Mouse (Mus musculus) intestine, postnatal 0 days (tissue): ENCODE results near the gene Esrrg. TPM values are rescaled to one million over a fixed set of nuclear protein-coding genes. Genes with fewer than 3 reads are reported as not detected.

ENCODE experiments used
- ATAC-seq: fragments of 200-750 bp; cut with Nextera tagmentation; 2 replicates; pipeline ENCODE4 v1.8.0; 2017; ENCODE audit warnings: mild to moderate bottlenecking, moderate TSS enrichment, moderate library complexity
- H3K27ac ChIP-seq: fragments of 300-500 bp; sonication (generic); 2 replicates; pipeline ENCODE4 v1.5.1; 2014; ENCODE audit warnings: mild to moderate bottlenecking, low read depth, low read length, moderate library complexity
- H3K27me3 ChIP-seq: fragments of 300-500 bp; sonication (generic); replicated peaks from 2 replicates; pipeline ENCODE4 v1.6.1; 2014; ENCODE audit warnings: low read length, mixed read lengths; ENCODE audit not compliant: control insufficient read depth, insufficient read depth
- H3K36me3 ChIP-seq: fragments of 300-500 bp; sonication (generic); 2 replicates; pipeline ENCODE4 v1.6.1; 2014; ENCODE audit warnings: mild to moderate bottlenecking, moderate library complexity; ENCODE audit not compliant: control insufficient read depth, insufficient read depth
- H3K4me1 ChIP-seq: fragments of 300-500 bp; sonication (generic); replicated peaks from 2 replicates; pipeline ENCODE4 v1.6.1; 2014; ENCODE audit warnings: antibody characterized with exemption, low read length, mixed read lengths; ENCODE audit not compliant: control insufficient read depth, insufficient read depth
- H3K4me2 ChIP-seq: fragments of 300-500 bp; sonication (generic); replicated peaks from 2 replicates; pipeline ENCODE4 v1.6.1; 2014; ENCODE audit warnings: low read depth, mild to moderate bottlenecking, moderate library complexity
- H3K4me3 ChIP-seq: fragments of 300-500 bp; sonication (generic); 2 replicates; pipeline ENCODE4 v1.5.1; 2014; ENCODE audit warnings: low read depth, low read length
- H3K9ac ChIP-seq: fragments of 300-500 bp; sonication (generic); 2 replicates; pipeline ENCODE4 v1.6.1; 2014; ENCODE audit warnings: mild to moderate bottlenecking, low read depth, low read length
- H3K9me3 ChIP-seq: fragments of 300-500 bp; sonication (generic); 2 replicates; pipeline ENCODE4 v1.6.1; 2016; ENCODE audit warnings: mixed run types; ENCODE audit not compliant: control insufficient read depth
- CTCF ChIP-seq: sonication (generic); IDR thresholded peaks from 2 replicates; pipeline ENCODE4 v1.5.1; 2016; ENCODE audit warnings: low read depth, mild to moderate bottlenecking, control low read depth, antibody characterized with exemption, moderate library complexity
- WGBS: fragments of 180-500 bp; shearing (Covaris S2); extraction: QIAGEN DNeasy Blood & Tissue Kit; methylation state at CpG from one replicate; pipeline ENCODE4 v1.1.7; 2014; 5-methylcytosine and 5-hydroxymethylcytosine counted together
- polyA plus RNA-seq: library from polyadenylated mRNA; unstranded; fragments of >200 nt; fragmentation: Nextera tagmentation; extraction: Ambion mirVana; gene quantifications from 2 replicates; pipeline ENCODE4 v1.2.1, GENCODE M21; 2015

Esrrg gene
- polyA plus RNA-seq, 1 experiment from 2014 or later = 1.2 TPM

- Histone ChIP-seq H3K27ac (no peak overlapping the region), H3K9me3 (no peaks in the 10 kb centered on the region), H3K36me3 (no peaks in the 10 kb centered on the region), H3K4me2 (no peak overlapping the region), H3K27me3 (no peaks in the 10 kb centered on the region), H3K4me1 (no peaks in the 10 kb centered on the region), H3K9ac (no peak overlapping the region), H3K4me3 (no peak overlapping the region)
- 65% methylated on average over 4 of the region's 4 CpGs for WGBS
- no peak for TF ChIP-seq CTCF
- ATAC-seq = no peak
Observed at GRCm38 (mm10) chr1:188221226-188221792, 612.7 kb downstream of the Esrrg start.

GRCm38 (mm10) chr1:188233036-188233724, 624.6 kb downstream of the Esrrg start:
- no peaks in the 10 kb centered on the region for H3K9me3 ChIP-seq
- no peaks in the 10 kb centered on the region for H3K27me3 ChIP-seq
- no peak overlapping the region for H3K9ac ChIP-seq
- TF ChIP-seq CTCF = no peak
- ATAC-seq = no peak
- no peaks in the 10 kb centered on the region for H3K4me1 ChIP-seq
- H3K36me3 ChIP-seq = no peaks in the 10 kb centered on the region
- H3K4me2 ChIP-seq = no peak overlapping the region
- 78% methylated on average over 5 of the region's 5 CpGs for WGBS
- no peak overlapping the region for H3K27ac ChIP-seq
- no peak overlapping the region for H3K4me3 ChIP-seq

- H3K27me3 ChIP-seq = no peaks in the 10 kb centered on the region
- no peak for ATAC-seq
- TF ChIP-seq CTCF = no peak
- H3K9me3 ChIP-seq = no peaks in the 10 kb centered on the region
- H3K36me3 ChIP-seq = no peaks in the 10 kb centered on the region
- no peaks in the 10 kb centered on the region for H3K4me1 ChIP-seq
- no peak overlapping the region for H3K9ac ChIP-seq
- no peak overlapping the region for H3K4me3 ChIP-seq
- no peak overlapping the region for H3K4me2 ChIP-seq
- no peak overlapping the region for H3K27ac ChIP-seq
Observed at GRCm38 (mm10) chr1:188238636-188239035, 630.0 kb downstream of the Esrrg start.

GRCm38 (mm10) chr1:188241766-188242165, 633.2 kb downstream of the Esrrg start:
- no peak overlapping the region for H3K4me3 ChIP-seq
- no peaks in the 10 kb centered on the region for H3K9me3 ChIP-seq
- TF ChIP-seq CTCF = no peak
- no peaks in the 10 kb centered on the region for H3K36me3 ChIP-seq
- no peak for ATAC-seq
- WGBS = 89% methylated on average over 10 of the region's 10 CpGs
- H3K4me2 ChIP-seq = no peak overlapping the region
- no peaks in the 10 kb centered on the region for H3K27me3 ChIP-seq
- H3K27ac ChIP-seq = no peak overlapping the region
- no peak overlapping the region for H3K9ac ChIP-seq
- H3K4me1 ChIP-seq = no peaks in the 10 kb centered on the region

GRCm38 (mm10) chr1:188257500-188257899, 648.9 kb downstream of the Esrrg start:
- 79% methylated on average over 7 of the region's 7 CpGs for WGBS
- H3K27me3 ChIP-seq = no peaks in the 10 kb centered on the region

GRCm38 (mm10) chr1:188260259-188261107, 651.9 kb downstream of the Esrrg start:
- no peak overlapping the region for H3K4me3 ChIP-seq
- H3K4me1 ChIP-seq = no peaks in the 10 kb centered on the region
- H3K9me3 ChIP-seq = no peaks in the 10 kb centered on the region
- H3K4me2 ChIP-seq = no peak overlapping the region
- no peak overlapping the region for H3K9ac ChIP-seq
- ATAC-seq = no peak
- H3K27me3 ChIP-seq = no peaks in the 10 kb centered on the region
- 75% methylated on average over 6 of the region's 6 CpGs for WGBS
- no peak overlapping the region for H3K27ac ChIP-seq
- H3K36me3 ChIP-seq = no peaks in the 10 kb centered on the region
- TF ChIP-seq CTCF = no peak

More at GRCm38 (mm10) chr1:188257500-188257899, 648.9 kb downstream of the Esrrg start:
- TF ChIP-seq CTCF = no peak
- no peak overlapping the region for H3K4me2 ChIP-seq
- no peaks in the 10 kb centered on the region for H3K4me1 ChIP-seq
- H3K4me3 ChIP-seq = no peak overlapping the region
- no peak overlapping the region for H3K27ac ChIP-seq
- no peaks in the 10 kb centered on the region for H3K9me3 ChIP-seq
- H3K9ac ChIP-seq = no peak overlapping the region
- no peak for ATAC-seq
- H3K36me3 ChIP-seq = no peaks in the 10 kb centered on the region
